Mouse (Mus musculus) retina, adult 2 months (tissue): ENCODE measurements around the gene Anks1.
"Not testable (repeated sequence)": the region's sequence is repeated elsewhere in the genome, so short reads cannot be mapped to it uniquely, and the experiment has no call there.

ENCODE experiments used
- DNase-seq: peaks from one replicate; pipeline ENCODE4 v3.0.0-alpha.2; 2012; ENCODE audit warnings: low read depth, low spot score

Gene Anks1

DNA sequence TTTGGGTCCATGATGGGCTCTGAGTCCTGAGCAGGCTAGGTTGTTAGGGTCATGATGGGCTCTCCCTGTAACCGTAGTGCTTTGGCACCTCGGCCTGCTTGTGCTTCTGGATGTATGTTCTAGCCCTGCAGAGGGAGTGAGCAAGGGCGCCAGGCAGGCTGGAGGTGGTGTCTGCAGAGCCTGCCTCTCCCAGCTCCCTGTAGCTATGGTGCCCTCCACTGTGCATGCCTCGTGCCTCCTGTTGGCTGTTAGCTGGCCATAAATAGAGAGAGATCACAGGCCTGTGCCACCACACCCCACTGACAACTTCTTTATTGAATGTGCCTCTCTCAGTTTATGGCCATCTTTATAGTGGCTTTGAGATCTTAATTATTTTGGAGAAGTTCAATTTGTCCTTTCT is 87.2 kb downstream of the Anks1 start:
- DNase-seq, result no peak

GRCm38 (mm10) chr17:27997212-27997611 is 88.1 kb downstream of the Anks1 start:
- DNase-seq, result no peak

DNA sequence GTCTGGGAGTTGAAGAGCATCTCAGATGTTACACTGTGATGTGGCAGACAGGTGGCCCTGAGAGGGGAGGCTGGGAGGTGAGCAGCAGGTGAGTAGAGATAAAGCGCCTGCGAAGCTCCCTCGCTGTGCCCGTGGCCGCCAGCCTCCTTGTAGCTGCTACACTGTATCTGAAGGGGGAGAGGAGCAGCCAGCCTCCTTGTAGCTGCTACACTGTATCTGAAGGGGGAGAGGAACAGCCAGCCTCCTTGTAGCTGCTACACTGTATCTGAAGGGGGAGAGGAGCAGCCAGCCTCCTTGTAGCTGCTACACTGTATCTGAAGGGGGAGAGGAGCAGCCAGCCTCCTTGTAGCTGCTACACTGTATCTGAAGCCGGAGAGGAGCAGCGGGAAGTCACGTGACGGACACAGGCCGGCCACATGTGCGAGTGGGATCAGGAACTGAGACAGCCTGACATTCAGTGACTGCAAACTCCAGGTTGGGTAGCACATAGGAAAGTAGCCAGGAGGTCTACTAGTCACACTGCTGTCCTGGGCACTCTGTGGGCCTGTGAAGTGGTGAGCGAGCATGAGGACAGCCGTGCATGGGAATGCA is 90.7 kb downstream of the Anks1 start:
- DNase-seq, result not testable (repeated sequence)

GRCm38 (mm10) chr17:28000389-28000788 is 91.3 kb downstream of the Anks1 start:
- DNase-seq, result no peak

DNA sequence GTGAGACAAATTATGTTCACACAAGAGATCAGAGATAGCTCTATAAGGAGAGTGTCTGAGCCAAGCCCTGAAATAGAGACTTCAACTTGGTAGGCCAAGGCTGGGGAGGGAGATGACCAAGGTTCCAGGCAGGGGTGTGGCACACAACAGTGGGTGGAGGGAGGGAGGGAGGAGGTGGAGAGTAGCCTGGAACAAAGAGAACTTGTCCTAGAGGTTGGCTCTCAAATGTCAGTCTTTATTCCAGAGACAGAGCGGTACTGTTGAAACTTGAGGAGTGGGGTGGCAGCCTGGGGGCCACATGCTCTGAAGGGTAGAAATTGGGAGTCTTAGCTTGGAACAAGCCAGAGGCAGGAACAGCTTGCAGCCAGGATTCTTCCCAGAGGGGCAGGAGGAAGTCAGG is 91.7 kb downstream of the Anks1 start:
- no peak for DNase-seq

GRCm38 (mm10) chr17:28005393-28005792 is 96.3 kb downstream of the Anks1 start:
- no peak for DNase-seq

- DNase-seq, result no peak
These were observed 97.1 kb downstream of the Anks1 start for GRCm38 (mm10) chr17:28006208-28006607.

- DNase-seq, result no peak
These were observed 97.5 kb downstream of the Anks1 start for GRCm38 (mm10) chr17:28006611-28007010.

- no peak for DNase-seq
These were observed 98.2 kb downstream of the Anks1 start for GRCm38 (mm10) chr17:28007179-28007811.

- no peak for DNase-seq
These were observed 98.9 kb downstream of the Anks1 start for GRCm38 (mm10) chr17:28007857-28008564.

- DNase-seq, result no peak
These were observed 99.5 kb downstream of the Anks1 start for GRCm38 (mm10) chr17:28008565-28008981.

- DNase-seq, result no peak
These were observed 100.1 kb downstream of the Anks1 start for GRCm38 (mm10) chr17:28009066-28009715.

- DNase-seq, result no peak
These were observed 100.6 kb downstream of the Anks1 start for GRCm38 (mm10) chr17:28009716-28010114.

DNA sequence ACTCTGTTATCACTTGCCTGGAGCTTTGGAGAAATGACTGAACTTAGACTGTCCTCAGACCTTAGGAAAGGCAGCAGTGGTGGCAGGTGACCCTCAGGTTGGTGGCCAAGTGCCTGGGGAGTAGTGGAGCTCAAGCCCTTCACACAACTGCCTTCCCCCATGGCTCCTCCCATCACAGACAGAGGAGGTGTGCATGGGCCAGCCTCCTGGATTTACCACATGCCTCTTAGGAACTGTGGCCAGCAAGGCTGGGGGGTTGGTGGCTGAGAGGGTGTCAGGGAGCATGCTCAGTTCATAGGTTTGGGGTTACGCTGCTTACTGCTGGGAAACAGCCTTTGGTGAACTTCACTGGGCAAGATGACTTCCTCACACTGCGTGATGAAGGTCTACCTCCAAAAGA is 101.8 kb downstream of the Anks1 start:
- DNase-seq, result no peak

GRCm38 (mm10) chr17:28012851-28013250 is 103.7 kb downstream of the Anks1 start:
- DNase-seq, result no peak

DNA sequence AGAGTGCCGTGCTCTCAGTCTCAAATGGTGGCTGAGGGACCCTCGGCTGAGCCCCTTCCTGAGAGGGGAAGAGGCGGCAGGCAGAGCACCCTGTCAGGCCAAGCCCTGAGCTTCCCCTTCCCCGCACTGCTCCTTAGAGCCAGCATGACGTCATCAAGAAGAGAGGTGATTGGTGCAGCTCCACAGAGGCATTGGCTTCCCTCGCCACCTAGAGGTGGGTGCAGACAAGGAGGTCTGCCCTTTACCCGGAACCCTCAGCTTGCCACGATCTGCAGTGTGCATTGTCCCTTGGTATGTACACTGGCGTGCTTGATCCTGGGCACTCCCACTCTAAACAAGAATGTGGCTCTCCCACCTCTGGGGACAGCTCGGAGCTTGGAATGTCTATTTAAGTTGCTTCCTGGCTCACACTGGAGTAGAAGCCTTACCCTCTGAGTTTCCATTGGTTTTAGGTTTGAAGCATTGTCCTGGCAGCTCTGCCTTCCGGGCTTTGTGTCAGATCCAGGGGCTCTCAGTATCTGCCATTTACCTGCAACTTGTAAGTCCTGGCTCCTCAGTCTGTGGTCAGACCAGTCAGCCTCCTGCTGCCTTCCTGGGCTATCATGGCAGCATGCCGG is 104.3 kb downstream of the Anks1 start:
- DNase-seq, result peak; percentile 23

- no peak for DNase-seq
These were observed 105.3 kb downstream of the Anks1 start for GRCm38 (mm10) chr17:28014449-28014848.

DNA sequence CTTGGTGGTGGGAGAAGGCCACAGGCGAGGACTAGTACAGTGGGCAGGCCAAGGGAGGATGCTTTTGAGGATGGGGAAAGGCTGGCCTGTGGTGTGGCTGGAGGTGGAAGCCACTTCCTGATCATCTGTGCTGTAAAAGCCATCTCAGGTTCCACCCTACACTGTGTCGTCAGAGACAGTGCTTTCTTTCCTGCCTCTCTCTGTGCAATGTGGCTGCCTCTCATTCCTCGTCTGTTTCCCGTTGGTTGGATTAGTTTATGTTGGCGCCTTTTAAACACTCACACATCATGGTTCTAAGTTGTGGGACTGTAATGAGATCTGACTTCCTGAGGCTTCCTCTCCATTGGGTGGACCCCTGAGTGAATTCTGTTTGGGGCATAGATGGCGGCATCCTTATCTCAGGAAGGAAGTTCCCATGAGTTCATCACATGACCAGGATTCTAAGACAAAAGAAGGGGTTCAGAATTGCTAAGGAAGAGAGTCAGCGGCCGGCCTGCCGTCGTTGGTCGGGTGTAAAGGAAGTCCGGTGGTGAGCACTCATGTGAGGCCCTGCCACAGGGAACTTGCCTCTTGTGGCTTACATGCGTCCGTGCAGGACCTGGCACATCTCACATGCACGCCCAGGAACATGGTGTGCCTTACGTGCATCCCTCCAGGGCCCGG is 106.1 kb downstream of the Anks1 start:
- DNase-seq, result no peak

GRCm38 (mm10) chr17:28016056-28016797 is 107.1 kb downstream of the Anks1 start:
- no peak for DNase-seq

DNA sequence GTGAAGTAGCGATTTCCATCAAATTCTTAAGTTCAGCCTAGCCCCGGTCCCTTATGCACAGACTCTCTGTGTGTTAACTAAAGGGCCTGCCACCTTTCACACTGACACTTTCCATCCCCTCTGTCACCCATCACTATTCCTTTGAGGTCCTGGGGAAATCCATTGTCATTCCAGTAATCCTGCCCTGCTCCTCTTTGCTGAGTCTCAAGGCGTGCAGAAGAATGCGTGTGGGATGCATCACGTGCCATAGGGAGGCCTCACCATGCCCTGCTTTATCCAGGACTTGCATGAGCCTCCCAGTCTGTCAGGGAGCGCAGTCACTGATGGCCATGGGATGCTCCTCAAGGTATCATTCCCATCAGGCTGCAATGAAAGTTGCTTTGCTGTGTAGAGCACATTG is 109.2 kb downstream of the Anks1 start:
- DNase-seq, result no peak

DNA sequence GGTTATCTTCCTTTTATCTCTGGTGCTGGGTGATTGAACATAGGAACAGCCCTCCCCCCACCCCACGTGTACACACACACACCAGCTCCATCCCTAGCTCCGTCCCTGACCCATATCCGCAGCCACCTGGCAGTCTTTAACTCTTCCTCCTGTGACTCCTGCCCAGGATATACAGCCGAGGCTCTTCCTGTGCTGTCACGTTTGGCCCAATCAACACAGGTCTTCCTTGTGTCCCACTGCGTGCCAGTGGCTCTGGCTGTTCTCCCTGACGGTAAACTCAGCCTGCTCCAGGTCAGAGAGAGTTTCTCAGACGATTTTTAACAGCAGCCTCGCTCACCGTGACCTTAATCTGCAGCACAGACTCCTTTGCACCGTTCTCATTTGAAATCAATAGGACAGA is 109.7 kb downstream of the Anks1 start:
- DNase-seq, result no peak
